Mouse (Mus musculus) spleen, adult 2 months (tissue): ENCODE results near the gene Nxph3.

ENCODE experiments used
- CTCF ChIP-seq: fragments of 200-500 bp; IDR thresholded peaks from 2 replicates; pipeline ENCODE4 v1.5.1; 2011; ENCODE audit warnings: mild to moderate bottlenecking, inconsistent platforms; ENCODE audit not compliant: insufficient read depth, insufficient read length, insufficient replicate concordance; ENCODE audit errors: extremely low read depth
- POLR2A ChIP-seq: fragments of 200-500 bp; IDR thresholded peaks from 2 replicates; pipeline ENCODE4 v1.6.1; 2011; ENCODE audit warnings: low read depth, low read length, inconsistent platforms

DNA sequence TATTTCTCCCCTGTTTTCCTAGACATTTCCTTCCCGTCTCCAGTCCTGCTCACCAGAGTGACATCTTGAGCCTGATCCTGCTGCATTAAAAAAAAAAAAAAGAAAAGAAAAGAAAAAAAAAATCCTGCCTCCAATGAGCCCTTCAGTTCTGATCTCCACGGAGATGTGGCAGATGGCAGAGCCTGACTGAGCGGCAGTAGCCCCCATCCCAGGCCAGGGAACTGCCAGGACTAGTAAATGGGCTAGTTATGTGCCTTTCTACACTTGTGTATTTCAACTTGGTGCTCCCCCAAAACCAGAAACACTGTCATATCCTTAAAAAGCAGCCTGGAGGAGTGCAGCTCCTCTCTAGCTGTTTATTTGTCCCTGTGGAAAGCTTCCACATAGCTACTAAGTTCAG, 13.5 kb downstream of the Nxph3 start:
- TF ChIP-seq CTCF (no peak), POLR2A (no peak)
